Mouse (Mus musculus): ENCODE measurements around the gene 4632433K11Rik.

DNA sequence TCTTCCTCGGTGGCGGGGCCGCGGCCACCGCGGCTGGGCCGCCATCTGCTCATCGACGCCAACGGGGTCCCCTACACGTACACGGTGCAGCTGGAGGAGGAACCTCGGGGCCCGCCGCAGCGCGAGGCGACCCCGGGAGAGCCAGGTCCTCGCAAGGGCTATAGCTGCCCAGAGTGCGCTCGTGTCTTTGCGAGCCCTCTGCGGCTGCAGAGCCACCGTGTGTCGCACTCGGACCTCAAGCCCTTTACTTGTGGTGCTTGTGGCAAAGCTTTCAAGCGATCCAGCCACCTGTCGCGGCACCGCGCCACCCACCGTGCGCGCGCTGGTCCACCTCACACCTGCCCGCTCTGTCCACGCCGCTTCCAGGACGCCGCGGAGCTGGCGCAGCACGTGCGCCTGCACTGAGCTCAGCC is 19.0 kb downstream of the 4632433K11Rik start:
- no peak for TF ChIP-seq JUND (IDR thresholded peaks at IDR 0.05; ENCODE audit: low read depth, low read length)
- no peak for TF ChIP-seq ZC3H11A (IDR thresholded peaks at IDR 0.05; ENCODE audit: low read depth, low read length)
- no peak for TF ChIP-seq POLR2A (IDR thresholded peaks at IDR 0.05; ENCODE audit: control insufficient read depth in 1 of 2, insufficient read depth in 1 of 2, low read depth in 1 of 2, low read length in 2 of 2, poor library complexity in 1 of 2)
- TF ChIP-seq EP300 (IDR thresholded peaks at IDR 0.05; ENCODE audit: low read depth in 1 of 2, low read length in 2 of 2): no peak
